Comparison of ENCODE assay signal across 11 mouse cellular contexts in genomic region chr6:112948416-112948815, GRCm38 (mm10). TPM values are rescaled to one million over a fixed set of nuclear protein-coding genes. Genes with fewer than 3 reads are reported as not detected.
DNase-seq lines count a peak whose midpoint lies in the region; ATAC-seq and TF ChIP-seq lines count a peak whose summit lies in the region.
"Had no signal": no experiment of that assay in that cellular context is flagged by ENCODE, and none has a peak within 500 bp of the region (broad histone marks: within the 10 kb centered on the region; RNA-seq: fewer than 3 reads in every experiment).

No protein-coding gene starts in this region.

- WGBS in intestine, embryonic 16.5 days = 79% methylated on average over 2 of the region's 2 CpGs
- 77% methylated on average over 2 of the region's 2 CpGs for WGBS in intestine, postnatal 0 days
- 81% methylated on average over 2 of the region's 2 CpGs for WGBS in midbrain, embryonic 16.5 days

- intact Hi-C loops in left cerebral cortex, postnatal 36 days (cut with DNase I) = loop anchor here (5.0 to 10.0 kb wide), 5 partner anchors 46 to 231 kb away; no protein-coding TSS in a partner anchor

- ATAC-seq in intestine, embryonic 16.5 days = peak; percentile 6; the same call in 1 of the 2 replicates
- no peak; the same call in 1 of the 2 replicates for ATAC-seq in intestine, postnatal 0 days
- 0 out of 2 replicates have a peak, but pooled peaks have one; percentile 15 for ATAC-seq in common myeloid progenitor, adult 5-6 weeks (replicated peaks; ENCODE audit: low read depth, poor library complexity, severe bottlenecking)
- no peak for ATAC-seq in midbrain, embryonic 16.5 days
- ATAC-seq: liver, postnatal 0 days had no signal

- peaks cover 23% of the 10 kb centered on the region for H3K4me1 ChIP-seq in intestine, embryonic 16.5 days (ENCODE audit: control insufficient read depth, insufficient read depth, low read length)
- H3K4me1 ChIP-seq in intestine, postnatal 0 days (replicated peaks; ENCODE audit: control insufficient read depth, insufficient read depth, low read length) = no peaks in the 10 kb centered on the region; the same call in 1 of the 2 replicates
- peaks cover 21% of the 10 kb centered on the region for H3K4me1 ChIP-seq in midbrain, embryonic 16.5 days (ENCODE audit: control insufficient read depth, insufficient read depth, low read length)

- H3K9ac ChIP-seq in intestine, embryonic 16.5 days (ENCODE audit: low read depth, low read length) = no peak overlapping the region
- H3K9ac ChIP-seq in intestine, postnatal 0 days (ENCODE audit: low read depth, low read length) = no peak overlapping the region
- H3K9ac ChIP-seq in midbrain, embryonic 16.5 days (ENCODE audit: low read depth, low read length) = peak overlapping the region; percentile 94; the same call in 1 of the 2 replicates
- H3K9ac ChIP-seq: liver, postnatal 0 days had no signal

- DNase-seq in CD4-positive, CD25-positive, alpha-beta regulatory T cell, adult 2 months (ENCODE audit: low read depth, low spot score) = peak; percentile 9
- DNase-seq in lung, postnatal 10 days = no peak
- DNase-seq in left cerebral cortex, postnatal 36 days (ENCODE audit: low spot score in 2 of 2) = no peak
- DNase-seq: adrenal gland, adult 8-10 months; left cerebral cortex, postnatal 4 days; liver, postnatal 0 days; thymus, postnatal 36 days had no signal

- H3K9me3 ChIP-seq in intestine, embryonic 16.5 days (ENCODE audit: control insufficient read depth, low read length) = no peaks in the 10 kb centered on the region
- H3K9me3 ChIP-seq in intestine, postnatal 0 days (ENCODE audit: control insufficient read depth) = no peaks in the 10 kb centered on the region
- H3K9me3 ChIP-seq in midbrain, embryonic 16.5 days (replicated peaks; ENCODE audit: control insufficient read depth, low read length, poor library complexity, severe bottlenecking) = no peaks in the 10 kb centered on the region

- no peak for TF ChIP-seq CTCF in intestine, postnatal 0 days (IDR thresholded peaks at IDR 0.05; ENCODE audit: low read depth)

- H3K27me3 ChIP-seq in intestine, embryonic 16.5 days (replicated peaks; ENCODE audit: control insufficient read depth, insufficient read depth, low read length) = no peaks in the 10 kb centered on the region
- no peaks in the 10 kb centered on the region for H3K27me3 ChIP-seq in intestine, postnatal 0 days (replicated peaks; ENCODE audit: control insufficient read depth, insufficient read depth, low read length)
- no peaks in the 10 kb centered on the region for H3K27me3 ChIP-seq in midbrain, embryonic 16.5 days (ENCODE audit: control insufficient read depth, insufficient read depth, low read depth, low read length)

- H3K4me2 ChIP-seq in intestine, embryonic 16.5 days (ENCODE audit: low read depth, low read length) = no peak overlapping the region
- no peak overlapping the region for H3K4me2 ChIP-seq in intestine, postnatal 0 days (replicated peaks; ENCODE audit: low read depth)
- H3K4me2 ChIP-seq in midbrain, embryonic 16.5 days (ENCODE audit: low read length) = no peak overlapping the region

- H3K36me3 ChIP-seq in intestine, embryonic 16.5 days (ENCODE audit: control insufficient read depth, insufficient read depth, low read length) = no peaks in the 10 kb centered on the region
- H3K36me3 ChIP-seq in intestine, postnatal 0 days (ENCODE audit: control insufficient read depth, insufficient read depth) = no peaks in the 10 kb centered on the region
- no peaks in the 10 kb centered on the region for H3K36me3 ChIP-seq in midbrain, embryonic 16.5 days (ENCODE audit: control insufficient read depth, insufficient read depth, low read length)

- no peak overlapping the region for H3K27ac ChIP-seq in intestine, embryonic 16.5 days (ENCODE audit: low read length)
- no peak overlapping the region for H3K27ac ChIP-seq in intestine, postnatal 0 days (ENCODE audit: low read depth, low read length)
- no peak overlapping the region; the same call in 1 of the 2 replicates for H3K27ac ChIP-seq in midbrain, embryonic 16.5 days (ENCODE audit: low read length)

- H3K4me3 ChIP-seq in intestine, embryonic 16.5 days (ENCODE audit: low read length) = no peak overlapping the region
- H3K4me3 ChIP-seq in intestine, postnatal 0 days (ENCODE audit: low read depth, low read length) = no peak overlapping the region
- H3K4me3 ChIP-seq in midbrain, embryonic 16.5 days (ENCODE audit: low read depth, low read length) = no peak overlapping the region

RNA-seq across cellular contexts. Expression of gene Srgap3, which starts 1.4 kb away (rescaled TPM):
- polyA plus RNA-seq in intestine, embryonic 16.5 days (2015; fragmentation: Nextera tagmentation; extraction: Ambion mirVana) = 2.1 and 3.5 TPM in 2 replicates
- 0.50 and 0.58 TPM in 2 replicates for polyA plus RNA-seq in intestine, postnatal 0 days (2015; fragmentation: Nextera tagmentation; extraction: Ambion mirVana)
- 2.5 and 8.0 TPM in 2 replicates for total RNA-seq in common myeloid progenitor, adult 5-6 weeks (2017)
- polyA plus RNA-seq in midbrain, embryonic 16.5 days (2015; fragmentation: Nextera tagmentation; extraction: Ambion mirVana) = 37.4 and 38.6 TPM in 2 replicates
- 100 to 1,000 TPM; 191 to 230 TPM for total RNA-seq in left cerebral cortex, postnatal 36 days (2021)

Comparison
In these comparisons a context has a peak if more than half of its experiments do, and no peak if none do; other contexts are left out.
1. ATAC-seq: peak in intestine, embryonic 16.5 days (single experiment) and common myeloid progenitor, adult 5-6 weeks (single experiment); none in intestine, postnatal 0 days (single experiment) and midbrain, embryonic 16.5 days (single experiment).